Mouse (Mus musculus) kidney, adult 2 months (tissue): ENCODE results near the gene Ttpal. TPM values are rescaled to one million over a fixed set of nuclear protein-coding genes. Genes with fewer than 3 reads are reported as not detected.

Experiments
- DNase-seq: peaks from one replicate; pipeline ENCODE4 v3.0.0; 2021
- H3K27ac ChIP-seq: fragments of 200-500 bp; 2 replicates; pipeline ENCODE4 v1.5.1; 2012; ENCODE audit warnings: low read depth, low read length, control low read depth, inconsistent platforms; ENCODE audit not compliant: insufficient read depth
- H3K27me3 ChIP-seq: fragments of 200-500 bp; replicated peaks from 2 replicates; pipeline ENCODE4 v1.6.1; 2012; ENCODE audit warnings: mild to moderate bottlenecking, moderate library complexity, low read length, inconsistent platforms; ENCODE audit not compliant: control insufficient read depth, insufficient read depth
- H3K36me3 ChIP-seq: fragments of 200-500 bp; 2 replicates; pipeline ENCODE4 v1.6.1; 2012; ENCODE audit warnings: mild to moderate bottlenecking, moderate library complexity, low read length, inconsistent platforms; ENCODE audit not compliant: control insufficient read depth, insufficient read depth
- H3K4me1 ChIP-seq: fragments of 200-500 bp; 2 replicates; pipeline ENCODE4 v1.6.1; 2011; ENCODE audit warnings: low read length; ENCODE audit not compliant: control insufficient read depth, insufficient read depth
- H3K4me3 ChIP-seq: fragments of 200-500 bp; 2 replicates; pipeline ENCODE4 v1.5.1; 2011; ENCODE audit warnings: mild to moderate bottlenecking, low read depth, low read length, control low read depth; ENCODE audit not compliant: insufficient read depth
- CTCF ChIP-seq: fragments of 200-500 bp; conservative IDR thresholded peaks from 2 replicates; pipeline ENCODE4 v1.5.1; 2011; ENCODE audit warnings: low read depth, mild to moderate bottlenecking, control low read depth, low read length, moderate library complexity, mixed read lengths; ENCODE audit not compliant: insufficient read depth, insufficient read length
- POLR2A ChIP-seq: fragments of 200-500 bp; IDR thresholded peaks from one replicate; pipeline ENCODE4 v1.6.1; 2011; ENCODE audit warnings: low read depth, low read length, control low read depth
- WGBS: fragments of 180-500 bp; shearing (Covaris S2); methylation state at CpG from one replicate; pipeline ENCODE4 v1.1.7; 2018; 5-methylcytosine and 5-hydroxymethylcytosine counted together
- polyA plus RNA-seq: library from polyadenylated mRNA; depleted of rRNA; stranded (reverse); fragments of >200 nt; gene quantifications from 2 replicates; pipeline ENCODE4 v1.2.3, GENCODE M21; 2012

The Ttpal gene
- polyA plus RNA-seq, 1 experiment = 11.3 TPM

- Histone ChIP-seq H3K36me3 (peaks cover 1% of the 10 kb centered on the region; the same call in 1 of the 2 replicates), H3K4me3 (no peak overlapping the region), H3K27ac (peak overlapping the region; percentile 88), H3K27me3 (no peaks in the 10 kb centered on the region), H3K4me1 (peaks cover 31% of the 10 kb centered on the region)
- peak; percentile 8 for TF ChIP-seq POLR2A
- TF ChIP-seq CTCF = 0 out of 2 replicates have a peak, but pooled peaks have one; percentile 4
- DNase-seq = peak; percentile 93
- 49% methylated on average over 3 of the region's 3 CpGs for WGBS
These were observed 41.9 kb upstream of the Ttpal start for GRCm38 (mm10) chr2:163560247-163560646.

GRCm38 (mm10) chr2:163561258-163561948 lies 40.7 kb upstream of the Ttpal start:
- DNase-seq = peak; percentile 37
- Histone ChIP-seq H3K36me3 (peaks cover 3% of the 10 kb centered on the region; the same call in 1 of the 2 replicates), H3K4me3 (no peak overlapping the region), H3K27me3 (no peaks in the 10 kb centered on the region), H3K4me1 (peaks cover 31% of the 10 kb centered on the region), H3K27ac (peak overlapping the region; percentile 75)
- no peak for TF ChIP-seq CTCF
- no peak for TF ChIP-seq POLR2A
- WGBS = 44% methylated on average over 13 of the region's 13 CpGs

DNA sequence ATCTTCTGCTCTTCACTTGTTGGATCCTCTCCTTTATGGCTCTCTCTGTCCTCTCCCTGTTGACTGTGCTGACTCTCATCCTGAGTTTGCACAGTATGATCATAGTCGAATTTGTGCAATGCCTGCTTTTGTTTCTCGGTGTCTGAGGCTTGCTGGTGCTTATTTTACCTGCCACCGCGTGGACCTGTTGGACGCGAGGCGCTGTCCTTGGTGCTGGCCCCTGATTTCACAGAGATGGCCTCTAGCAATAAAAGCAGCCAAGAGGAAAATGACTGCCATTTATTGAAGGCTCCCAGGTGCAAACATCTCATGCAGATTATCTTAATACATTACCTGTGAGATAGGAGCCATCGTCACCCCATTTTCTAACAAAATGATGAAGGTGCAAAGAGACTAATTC lies 37.5 kb upstream of the Ttpal start:
- no peak overlapping the region for H3K4me3 ChIP-seq
- 16% methylated on average over 8 of the region's 8 CpGs for WGBS
- no peak overlapping the region for H3K27ac ChIP-seq
- no peak for DNase-seq
- peaks cover 2% of the 10 kb centered on the region; the same call in 1 of the 2 replicates for H3K36me3 ChIP-seq
- TF ChIP-seq POLR2A (no peak), CTCF (no peak)
- no peaks in the 10 kb centered on the region for H3K27me3 ChIP-seq
- peaks cover 21% of the 10 kb centered on the region; the same call in 1 of the 2 replicates for H3K4me1 ChIP-seq

DNA sequence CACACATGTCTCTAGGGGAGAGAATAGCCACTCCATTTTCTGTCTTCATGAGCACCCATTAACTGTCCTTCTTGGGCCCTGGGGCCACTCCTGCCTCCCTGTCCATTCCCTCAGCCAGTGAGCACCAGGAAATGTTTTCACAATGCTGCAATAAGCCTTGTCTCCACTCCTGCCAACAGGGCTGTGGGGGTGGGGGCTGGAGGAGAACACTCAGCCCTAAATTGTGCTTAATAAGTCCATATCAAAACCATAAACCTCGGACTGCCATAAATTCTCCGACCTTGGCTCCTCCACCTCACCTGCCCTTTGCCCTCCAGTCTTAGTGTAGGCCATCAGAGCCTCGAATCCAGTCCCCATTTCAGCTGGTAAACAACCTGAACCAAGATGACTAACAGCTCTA lies 27.8 kb upstream of the Ttpal start:
- 0 out of 2 replicates have a peak, but pooled peaks cover 5% of the 10 kb centered on the region for H3K4me1 ChIP-seq
- TF ChIP-seq POLR2A (no peak), CTCF (no peak)
- DNase-seq = no peak
- H3K36me3 ChIP-seq = peaks cover 6% of the 10 kb centered on the region
- WGBS = 51% methylated on average over 3 of the region's 3 CpGs
- H3K27me3 ChIP-seq = no peaks in the 10 kb centered on the region
- H3K27ac ChIP-seq = no peak overlapping the region
- H3K4me3 ChIP-seq = no peak overlapping the region

- Histone ChIP-seq H3K4me3 (no peak overlapping the region), H3K27ac (peak overlapping the region; percentile 13; the same call in 1 of the 2 replicates), H3K27me3 (no peaks in the 10 kb centered on the region), H3K36me3 (peaks cover under 1% of the 10 kb centered on the region), H3K4me1 (0 out of 2 replicates have a peak, but pooled peaks cover 5% of the 10 kb centered on the region)
- 21% methylated on average over 11 of the region's 11 CpGs for WGBS
- TF ChIP-seq POLR2A (no peak), CTCF (no peak)
- peak; percentile 74 for DNase-seq
These were observed 26.9 kb upstream of the Ttpal start for GRCm38 (mm10) chr2:163575248-163575647.

DNA sequence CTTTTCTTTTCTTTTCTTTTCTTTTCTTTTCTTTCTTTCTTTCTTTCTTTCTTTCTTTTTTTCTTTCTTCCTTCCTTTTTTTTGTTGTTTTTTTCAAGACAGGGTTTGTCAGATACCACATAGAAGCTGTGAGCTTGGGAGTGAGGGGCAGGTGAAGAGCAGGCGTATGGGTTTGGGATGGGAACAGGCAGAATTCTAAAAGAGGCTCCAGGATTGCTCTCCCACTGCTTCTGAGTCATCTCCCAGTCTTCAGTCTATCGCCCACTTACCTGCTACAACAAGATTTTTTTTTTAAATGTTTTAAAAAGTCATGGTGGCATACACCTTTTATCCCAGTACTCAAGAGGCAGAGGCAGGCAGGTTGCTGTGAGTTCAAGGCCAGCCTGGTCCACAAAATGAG lies 24.1 kb upstream of the Ttpal start:
- WGBS = 97% methylated on average over 2 of the region's 2 CpGs
- Histone ChIP-seq H3K27ac (no peak overlapping the region), H3K4me1 (0 out of 2 replicates have a peak, but pooled peaks cover 5% of the 10 kb centered on the region)

More for the DNA sequence above, 24.1 kb upstream of the Ttpal start:
- TF ChIP-seq CTCF (no peak), POLR2A (no peak)
- DNase-seq = no peak
- H3K36me3 ChIP-seq = no peaks in the 10 kb centered on the region
- no peaks in the 10 kb centered on the region for H3K27me3 ChIP-seq
- H3K4me3 ChIP-seq = no peak overlapping the region
